ENCODE assay signal across 21 mouse cellular contexts in the genomic region with DNA sequence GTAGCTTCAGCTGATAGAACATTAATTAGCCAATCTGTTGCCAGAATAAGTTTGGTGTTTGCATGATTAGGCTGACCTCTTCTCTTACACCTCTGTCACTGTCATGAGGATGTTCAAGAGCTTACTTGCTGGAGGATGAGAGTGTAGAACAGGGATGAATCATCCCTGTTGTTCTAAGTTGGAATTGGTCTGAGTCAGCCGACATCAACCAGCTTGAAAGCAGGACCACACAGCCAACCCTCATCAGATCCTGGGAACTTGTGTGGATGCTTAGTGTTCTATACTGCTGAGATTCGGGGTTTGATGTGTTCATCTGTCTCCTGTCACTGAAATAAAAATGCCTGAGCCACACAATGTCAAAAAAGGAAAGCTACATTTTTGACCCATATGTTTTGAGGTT. TPM values are rescaled to one million over a fixed set of nuclear protein-coding genes. Genes with fewer than 3 reads are reported as not detected.
DNase-seq lines count a peak whose midpoint lies in the region; ATAC-seq lines count a peak whose summit lies in the region.
"Had no signal": no experiment of that assay in that cellular context is flagged by ENCODE, and none has a peak within 500 bp of the region (broad histone marks: within the 10 kb centered on the region; RNA-seq: fewer than 3 reads in every experiment).

No protein-coding gene starts in this region.

- 0 out of 2 replicates have a peak, but pooled peaks have one; percentile 62 for ATAC-seq in frontal cortex, adult (ENCODE audit: low TSS enrichment)
- ATAC-seq in inflammation-experienced regulatory T-cells, adult 6 months: no peak
- ATAC-seq: activated CD4-positive, CD25-positive, alpha-beta regulatory T cell, adult 4 months; forebrain, embryonic 13.5 days; forebrain, embryonic 15.5 days; forebrain, postnatal 0 days; Patski had no signal

- no peak for DNase-seq in frontal cortex, adult 2 months (ENCODE audit: extremely low spot score in 1 of 2, low spot score in 1 of 2)
- DNase-seq in 3T3-L1 (ENCODE audit: low read depth, low spot score): peak; percentile 5
- peak; percentile 63 for DNase-seq in brain, adult 2 months (ENCODE audit: low read depth, low spot score)
- no peak for DNase-seq in adrenal gland, adult 18-20 months (ENCODE audit: low spot score in 2 of 2)
- DNase-seq: adrenal gland, adult 2 months; adrenal gland, postnatal 10 days; adrenal gland, postnatal 25 days; cerebellum, adult 11-12 months; cerebellum, adult 2 months; cerebellum, adult 9-10 months; cerebellum, postnatal 10 days; cerebellum, postnatal 25 days; forebrain, postnatal 0 days had no signal

RNA-seq across cellular contexts. Expression of gene Ano4, which starts 44.2 kb away (rescaled TPM):
- polyA plus RNA-seq in frontal cortex, adult 2 months (2012; rRNA removed): 25.2 and 26.9 TPM in 2 replicates
- under 1 TPM; 0.30 to 0.35 TPM for total RNA-seq in adrenal gland, adult 18-20 months (2021)
- polyA plus RNA-seq in inflammation-experienced regulatory T-cells, adult 6 months (2017; shearing (Covaris generic)): not detected
- total RNA-seq: MEL had no signal
- polyA plus RNA-seq: activated CD4-positive, CD25-positive, alpha-beta regulatory T cell, adult 4 months; C2C12; Patski had no signal

Comparison
In these comparisons a context has a peak if more than half of its experiments do, and no peak if none do; other contexts are left out.
1. DNase-seq: peak in 3T3-L1 (single experiment) and brain, adult 2 months (single experiment); none in frontal cortex, adult 2 months (0 of 2) and adrenal gland, adult 18-20 months (0 of 2).
2. RNA of gene Ano4, which starts 44.2 kb away (polyA plus RNA-seq): 25.2 to 26.9 TPM in frontal cortex, adult 2 months; not detected in inflammation-experienced regulatory T-cells, adult 6 months; every median in the first group is over 10 times any median in the second.